Mouse (Mus musculus) hindbrain, embryonic 16.5 days (tissue): ENCODE data around the gene Gse1. TPM values are rescaled to one million over a fixed set of nuclear protein-coding genes. Genes with fewer than 3 reads are reported as not detected.
A peak's percentile ranks its signal among the peaks of the same experiment; 100 is the strongest.

Experiments used
- ATAC-seq: fragments of 200-750 bp; cut with Nextera tagmentation; 2 replicates; pipeline ENCODE4 v1.8.0; 2017; ENCODE audit warnings: moderate TSS enrichment, moderate library complexity
- H3K27ac ChIP-seq: fragments of 300-500 bp; sonication (generic); 2 replicates; pipeline ENCODE4 v1.5.1; 2014; ENCODE audit warnings: low read depth, mild to moderate bottlenecking, control low read depth, low read length, moderate library complexity
- H3K27me3 ChIP-seq: fragments of 300-500 bp; sonication (generic); replicated peaks from 2 replicates; pipeline ENCODE4 v1.6.1; 2014; ENCODE audit warnings: low read length; ENCODE audit not compliant: control insufficient read depth, insufficient read depth
- H3K36me3 ChIP-seq: fragments of 300-500 bp; sonication (generic); 2 replicates; pipeline ENCODE4 v1.6.1; 2014; ENCODE audit warnings: mild to moderate bottlenecking, low read length, moderate library complexity, mixed read lengths; ENCODE audit not compliant: control insufficient read depth, insufficient read depth
- H3K4me1 ChIP-seq: fragments of 300-500 bp; sonication (generic); 2 replicates; pipeline ENCODE4 v1.6.1; 2014; ENCODE audit warnings: low read depth, low read length; ENCODE audit not compliant: control insufficient read depth, insufficient read depth
- H3K4me2 ChIP-seq: fragments of 300-500 bp; sonication (generic); 2 replicates; pipeline ENCODE4 v1.6.1; 2014; ENCODE audit warnings: mild to moderate bottlenecking, low read length, control low read depth, moderate library complexity
- H3K4me3 ChIP-seq: fragments of 300-500 bp; sonication (generic); 2 replicates; pipeline ENCODE4 v1.5.1; 2014; ENCODE audit warnings: mild to moderate bottlenecking, low read length, control low read depth, moderate library complexity
- H3K9ac ChIP-seq: fragments of 300-500 bp; sonication (generic); 2 replicates; pipeline ENCODE4 v1.6.1; 2014; ENCODE audit warnings: low read depth, mild to moderate bottlenecking, control low read depth, low read length, moderate library complexity
- H3K9me3 ChIP-seq: fragments of 300-500 bp; sonication (generic); 2 replicates; pipeline ENCODE4 v1.6.1; 2014; ENCODE audit warnings: mild to moderate bottlenecking, low read length, moderate library complexity; ENCODE audit not compliant: control insufficient read depth
- WGBS: fragments of 180-500 bp; shearing (Covaris S2); extraction: QIAGEN DNeasy Blood & Tissue Kit; methylation state at CpG from one replicate; pipeline ENCODE4 v1.1.7; 2014; 5-methylcytosine and 5-hydroxymethylcytosine counted together
- polyA plus RNA-seq: library from polyadenylated mRNA; unstranded; fragments of >200 nt; fragmentation: Nextera tagmentation; extraction: Ambion mirVana; gene quantifications from 2 replicates; pipeline ENCODE4 v1.2.1, GENCODE M21; 2015

Gse1 gene
- polyA plus RNA-seq, 1 experiment from 2014 or later: 10.7 TPM

DNA sequence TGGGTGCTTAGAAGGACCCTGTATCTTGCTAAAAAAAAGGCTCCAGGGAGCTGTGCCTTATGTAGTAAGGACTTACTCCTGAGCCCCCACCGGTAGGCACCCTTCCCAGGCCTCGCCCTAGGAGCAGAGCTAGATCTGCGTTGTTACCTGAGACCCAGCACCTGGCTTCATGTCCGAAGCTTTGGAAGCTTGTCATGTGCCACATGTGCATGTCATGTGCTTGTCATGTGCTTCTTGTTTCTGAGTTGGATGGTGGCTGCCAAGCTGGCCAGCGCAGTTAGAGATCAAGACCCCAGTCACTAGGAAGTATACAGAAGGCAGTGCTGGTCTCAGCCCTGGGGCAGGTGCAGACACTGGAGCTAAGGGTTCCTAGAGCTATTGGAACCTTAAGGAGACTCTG is 273.2 kb downstream of the Gse1 start:
- Histone ChIP-seq H3K36me3 (no peaks in the 10 kb centered on the region), H3K4me2 (no peak overlapping the region), H3K4me1 (peaks cover 68% of the 10 kb centered on the region), H3K27me3 (no peaks in the 10 kb centered on the region), H3K27ac (no peak overlapping the region), H3K9ac (no peak overlapping the region; the same call in 1 of the 2 replicates), H3K4me3 (no peak overlapping the region), H3K9me3 (no peaks in the 10 kb centered on the region)
- WGBS: 89% methylated on average over 5 of the region's 5 CpGs
- no peak for ATAC-seq

DNA sequence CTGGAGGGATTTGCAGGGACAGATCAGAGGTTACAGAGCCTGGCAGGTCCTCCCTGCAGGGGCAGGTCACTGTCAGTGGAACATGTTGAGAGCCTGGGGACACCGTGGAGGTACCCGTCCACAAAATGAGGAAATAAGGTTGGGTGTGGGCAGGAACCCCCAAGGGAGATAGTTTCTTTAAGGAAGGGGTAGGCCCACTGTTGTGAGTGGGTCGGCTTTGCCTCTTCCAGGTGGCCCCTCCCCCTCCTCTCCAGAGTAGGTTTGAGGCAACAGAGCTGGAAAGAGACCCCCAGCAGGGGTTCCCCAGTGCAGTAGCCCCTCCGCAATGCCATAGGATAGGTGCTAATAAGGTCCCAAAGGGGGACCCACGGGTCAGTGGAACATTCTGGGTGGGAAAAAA is 274.2 kb downstream of the Gse1 start:
- no peak for ATAC-seq
- no peak overlapping the region for H3K9ac ChIP-seq
- H3K36me3 ChIP-seq: no peaks in the 10 kb centered on the region
- H3K27me3 ChIP-seq: no peaks in the 10 kb centered on the region
- H3K4me2 ChIP-seq: no peak overlapping the region
- 62% methylated on average over 5 of the region's 5 CpGs for WGBS
- H3K9me3 ChIP-seq: no peaks in the 10 kb centered on the region
- no peak overlapping the region for H3K27ac ChIP-seq
- H3K4me3 ChIP-seq: no peak overlapping the region
- peaks cover 67% of the 10 kb centered on the region for H3K4me1 ChIP-seq

DNA sequence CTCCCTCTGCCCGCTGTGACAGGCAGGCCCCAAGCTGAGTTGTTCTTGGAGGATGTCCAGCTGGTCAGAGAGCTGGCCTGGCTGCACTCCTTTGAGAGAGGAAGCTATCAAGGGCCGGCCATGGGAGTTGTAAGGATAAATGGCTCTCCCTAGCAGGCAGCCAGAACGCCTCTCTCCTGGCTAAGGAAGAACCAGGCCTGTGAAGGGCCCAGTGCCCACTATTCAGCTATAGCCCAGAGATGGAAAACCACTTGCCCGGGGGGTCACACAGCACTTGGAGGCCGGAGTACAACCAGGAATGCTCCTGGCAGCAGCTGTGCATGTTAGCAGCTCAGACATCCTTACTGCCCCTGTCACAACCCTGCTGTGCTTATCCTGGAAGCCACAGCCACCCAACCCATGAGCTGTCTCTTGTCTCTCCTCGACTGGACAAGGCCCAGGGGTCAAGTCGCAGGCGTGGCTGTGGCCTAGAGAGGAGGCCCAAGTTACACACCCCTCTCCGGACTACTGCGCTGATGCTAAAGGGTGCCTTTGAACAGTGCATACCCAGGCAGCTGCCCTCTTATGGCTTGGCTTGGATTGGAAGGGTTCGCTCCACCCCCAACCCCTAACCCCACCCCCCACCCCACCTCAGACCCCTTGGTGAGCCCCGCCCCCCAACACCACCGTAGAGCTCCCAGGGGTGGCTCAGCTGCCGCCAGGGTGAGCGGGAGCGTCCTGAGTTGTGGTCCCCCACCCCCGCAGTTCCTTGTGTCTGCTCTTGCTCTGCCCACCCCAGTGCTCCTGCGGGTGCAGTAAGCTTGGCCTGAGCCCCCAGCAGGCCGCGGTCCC is 276.2 kb downstream of the Gse1 start:
- Histone ChIP-seq H3K27ac (peak overlapping the region; percentile 80), H3K9me3 (no peaks in the 10 kb centered on the region), H3K27me3 (no peaks in the 10 kb centered on the region), H3K4me1 (peaks cover 66% of the 10 kb centered on the region), H3K4me2 (peak overlapping the region; percentile 58), H3K36me3 (no peaks in the 10 kb centered on the region), H3K4me3 (peak overlapping the region; percentile 16; the same call in 1 of the 2 replicates), H3K9ac (peak overlapping the region; percentile 63)
- peak; percentile 51; the same call in 1 of the 2 replicates for ATAC-seq
- WGBS: 3% methylated on average over 20 of the region's 20 CpGs

DNA sequence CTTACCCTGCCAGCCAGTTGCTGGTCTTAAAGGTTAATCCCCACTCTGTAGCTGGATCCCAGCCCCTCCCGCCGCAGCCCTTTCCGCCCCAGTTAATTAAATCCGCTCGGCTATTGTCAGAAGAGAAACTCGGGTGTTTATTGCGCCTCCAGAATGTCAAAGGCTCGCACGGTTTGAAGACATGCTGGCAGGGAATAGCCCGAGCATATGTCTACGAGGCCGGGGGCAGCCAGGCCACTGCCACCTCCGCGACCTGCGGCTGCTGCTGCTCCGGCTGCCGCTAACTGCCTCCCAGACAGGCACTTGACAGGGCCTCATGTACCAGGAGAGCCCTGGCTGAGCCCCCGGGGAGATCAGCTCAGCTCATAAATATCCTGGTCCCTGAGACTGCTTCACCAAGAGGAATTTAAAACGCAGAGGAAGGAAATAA is 276.8 kb downstream of the Gse1 start:
- ATAC-seq: 0 out of 2 replicates have a peak, but pooled peaks have one; percentile 5
- Histone ChIP-seq H3K36me3 (no peaks in the 10 kb centered on the region), H3K9ac (peak overlapping the region; percentile 63), H3K4me2 (peak overlapping the region; percentile 58), H3K27ac (peak overlapping the region; percentile 80), H3K9me3 (no peaks in the 10 kb centered on the region), H3K4me3 (peak overlapping the region; percentile 16), H3K4me1 (peaks cover 72% of the 10 kb centered on the region), H3K27me3 (no peaks in the 10 kb centered on the region)
- 3% methylated on average over 19 of the region's 19 CpGs for WGBS

DNA sequence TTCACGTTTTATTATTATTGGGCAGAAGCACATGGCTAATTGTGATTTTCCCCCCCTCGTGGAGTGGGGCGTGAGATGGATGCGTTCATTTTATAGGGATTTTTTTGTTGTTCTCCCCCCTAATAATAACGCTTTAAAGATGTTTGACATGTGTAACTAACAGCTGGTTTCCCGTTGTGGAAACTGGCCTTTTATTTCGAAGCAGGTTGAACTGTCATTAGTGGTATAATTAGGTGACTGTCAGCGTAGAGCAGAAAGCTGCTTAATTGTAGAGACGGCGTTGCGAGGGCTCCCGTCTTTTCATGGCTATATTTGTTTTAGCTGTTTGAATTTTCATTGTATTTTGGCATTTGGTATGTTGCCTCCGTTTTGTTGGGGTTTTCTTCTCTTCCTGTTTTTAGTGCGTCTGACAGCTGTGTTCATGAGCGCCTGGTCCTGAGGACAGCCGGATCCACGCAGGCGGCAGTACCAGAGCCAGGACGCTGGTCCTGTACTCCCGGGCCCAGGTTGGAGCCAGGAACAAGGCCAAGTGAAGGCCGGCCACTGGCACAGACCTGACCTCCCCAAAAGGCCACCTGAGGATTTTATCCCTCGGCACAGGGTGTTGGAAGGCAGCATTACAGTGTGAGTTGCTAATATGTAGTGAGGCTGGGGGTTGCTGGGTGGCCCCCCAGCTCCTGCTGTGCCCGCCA is 277.5 kb downstream of the Gse1 start:
- 12% methylated on average over 23 of the region's 23 CpGs for WGBS

DNA sequence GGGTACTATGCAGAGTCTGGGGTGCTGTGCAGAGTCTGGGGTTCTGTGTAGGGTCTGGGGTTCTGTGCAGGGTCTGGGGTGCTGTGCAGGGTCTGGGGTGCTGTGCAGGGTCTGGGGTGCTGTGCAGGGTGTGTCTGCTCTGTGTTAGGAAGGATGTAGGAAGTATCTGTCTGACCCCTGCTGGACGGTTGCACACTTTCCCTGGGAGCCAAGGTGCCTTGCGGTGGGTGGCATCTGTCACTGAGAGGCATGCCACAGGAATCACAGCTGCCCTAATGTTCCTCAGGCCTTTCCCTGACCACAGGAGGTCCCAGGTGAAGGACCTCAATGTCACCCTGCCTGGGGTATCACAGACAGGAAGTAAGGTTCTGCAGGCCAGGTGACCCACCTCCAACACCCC is 278.3 kb downstream of the Gse1 start:
- no peaks in the 10 kb centered on the region for H3K27me3 ChIP-seq
- no peak overlapping the region for H3K27ac ChIP-seq
- H3K4me3 ChIP-seq: no peak overlapping the region
- no peaks in the 10 kb centered on the region for H3K36me3 ChIP-seq
- no peaks in the 10 kb centered on the region for H3K9me3 ChIP-seq
- 54% methylated on average over 2 of the region's 2 CpGs for WGBS
- H3K9ac ChIP-seq: no peak overlapping the region
- H3K4me2 ChIP-seq: no peak overlapping the region
- no peak for ATAC-seq
- peaks cover 76% of the 10 kb centered on the region for H3K4me1 ChIP-seq

More for the DNA sequence above, 277.5 kb downstream of the Gse1 start:
- no peaks in the 10 kb centered on the region for H3K36me3 ChIP-seq
- H3K4me3 ChIP-seq: no peak overlapping the region; the same call in 1 of the 2 replicates
- H3K27me3 ChIP-seq: no peaks in the 10 kb centered on the region
- peak overlapping the region; percentile 58 for H3K4me2 ChIP-seq
- peak overlapping the region; percentile 80 for H3K27ac ChIP-seq
- no peak for ATAC-seq
- no peaks in the 10 kb centered on the region for H3K9me3 ChIP-seq
- peaks cover 75% of the 10 kb centered on the region for H3K4me1 ChIP-seq
- peak overlapping the region; percentile 63 for H3K9ac ChIP-seq

DNA sequence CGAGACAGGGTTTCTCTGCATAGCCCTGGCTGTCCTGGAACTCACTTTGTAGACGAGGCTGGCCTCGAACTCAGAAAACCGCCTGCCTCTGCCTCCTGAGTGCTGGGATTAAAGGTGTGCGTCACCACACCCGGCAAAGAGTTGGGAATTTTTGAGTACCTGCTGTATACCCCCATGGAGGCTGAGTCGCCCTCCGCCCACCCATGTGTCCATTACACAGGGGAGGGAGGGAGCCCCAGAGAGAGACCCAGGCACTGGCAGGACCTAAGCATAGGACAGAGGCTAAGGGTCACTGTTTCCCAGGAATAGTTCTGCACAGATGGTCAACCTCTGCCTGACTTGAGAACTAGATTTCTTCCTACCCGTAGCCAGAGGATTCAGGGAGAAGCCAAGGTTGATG is 279.0 kb downstream of the Gse1 start:
- Histone ChIP-seq H3K9ac (no peak overlapping the region), H3K4me2 (no peak overlapping the region), H3K36me3 (no peaks in the 10 kb centered on the region), H3K9me3 (no peaks in the 10 kb centered on the region), H3K27me3 (no peaks in the 10 kb centered on the region), H3K4me1 (peaks cover 82% of the 10 kb centered on the region), H3K4me3 (no peak overlapping the region), H3K27ac (no peak overlapping the region)
- no peak for ATAC-seq
- WGBS: 92% methylated on average over 9 of the region's 9 CpGs

DNA sequence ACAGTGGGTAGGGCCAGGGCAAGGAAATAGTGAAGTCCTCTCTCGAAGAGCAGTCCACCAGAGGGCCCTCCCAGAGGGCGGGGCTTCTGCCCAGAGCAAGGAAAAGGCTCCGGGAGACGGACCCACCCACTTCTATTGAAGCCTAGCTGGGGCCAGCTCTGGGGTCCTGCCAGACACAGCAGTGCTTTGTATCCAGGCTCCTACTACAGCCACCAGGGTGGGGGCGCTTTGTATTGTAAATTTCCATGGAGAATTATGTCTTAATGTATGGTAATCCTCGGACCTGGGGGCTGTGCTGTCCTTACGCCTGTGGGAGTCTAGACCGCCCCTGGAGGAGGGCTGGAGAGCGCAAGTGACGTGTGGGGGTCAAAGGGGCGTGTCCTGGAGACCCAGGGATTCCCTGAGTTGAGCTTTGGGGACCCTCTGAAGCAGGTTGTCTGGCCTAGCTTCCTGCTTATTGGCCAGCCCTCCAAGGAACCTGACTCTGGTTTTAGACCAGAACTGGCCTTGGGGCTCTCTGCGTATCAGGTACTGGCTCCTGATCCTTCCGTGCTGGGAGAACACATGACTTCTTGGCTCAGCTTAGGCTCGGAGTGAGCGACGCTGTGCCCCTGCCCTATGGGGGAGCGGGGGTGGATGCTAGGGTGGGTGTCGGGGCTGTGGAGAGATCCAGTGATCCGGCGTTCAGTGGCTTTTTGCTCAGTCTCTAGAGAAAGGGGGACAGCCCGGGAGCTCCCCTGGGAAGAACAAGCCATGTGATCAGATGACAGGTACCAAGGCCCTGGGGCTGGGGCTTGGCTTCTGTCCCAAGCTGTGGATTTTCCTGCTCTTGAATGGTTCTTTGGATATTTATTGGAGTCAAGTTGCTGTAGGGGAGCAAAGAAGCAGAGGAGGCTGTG is 281.1 kb downstream of the Gse1 start:
- Histone ChIP-seq H3K4me2 (peak overlapping the region; percentile 41), H3K4me1 (peaks cover 91% of the 10 kb centered on the region), H3K27me3 (no peaks in the 10 kb centered on the region), H3K9ac (peak overlapping the region; percentile 36), H3K9me3 (no peaks in the 10 kb centered on the region), H3K27ac (peak overlapping the region; percentile 42; the same call in 1 of the 2 replicates), H3K36me3 (no peaks in the 10 kb centered on the region), H3K4me3 (peak overlapping the region; percentile 4; the same call in 1 of the 2 replicates)
- peak; percentile 55; the same call in 1 of the 2 replicates for ATAC-seq
- WGBS: 8% methylated on average over 21 of the region's 21 CpGs
